In genomic region chr7:40898711-40899375, GRCm38 (mm10) we compare ENCODE assay signal across 9 mouse cellular contexts. TPM values are rescaled to one million over a fixed set of nuclear protein-coding genes. Genes with fewer than 3 reads are reported as not detected.
A peak's percentile ranks its signal among the peaks of the same experiment; 100 is the strongest.
DNase-seq lines count a peak whose midpoint lies in the region; ATAC-seq and TF ChIP-seq lines count a peak whose summit lies in the region.
"Had no signal": no experiment of that assay in that cellular context is flagged by ENCODE, and none has a peak within 500 bp of the region (broad histone marks: within the 10 kb centered on the region; RNA-seq: fewer than 3 reads in every experiment).

No protein-coding gene starts in this region.

- peaks cover 15% of the 10 kb centered on the region for H3K4me1 ChIP-seq in hindbrain, embryonic 16.5 days (ENCODE audit: control insufficient read depth, insufficient read depth, low read depth, low read length)
- H3K4me1 ChIP-seq in limb, embryonic 14.5 days (ENCODE audit: control insufficient read depth, insufficient read depth, low read length), result no peaks in the 10 kb centered on the region

- no peaks in the 10 kb centered on the region for H3K27me3 ChIP-seq in hindbrain, embryonic 16.5 days (replicated peaks; ENCODE audit: control insufficient read depth, insufficient read depth, low read length)
- H3K27me3 ChIP-seq in limb, embryonic 14.5 days (ENCODE audit: control insufficient read depth, insufficient read depth, low read length), result peaks cover 73% of the 10 kb centered on the region

- no peak for TF ChIP-seq POLR2A in limb, embryonic 14.5 days (IDR thresholded peaks at IDR 0.05; ENCODE audit: borderline replicate concordance, extremely low read depth, insufficient read depth, insufficient read length)

- H3K36me3 ChIP-seq in hindbrain, embryonic 16.5 days (ENCODE audit: control insufficient read depth, insufficient read depth, low read length), result no peaks in the 10 kb centered on the region
- no peaks in the 10 kb centered on the region for H3K36me3 ChIP-seq in limb, embryonic 14.5 days (ENCODE audit: control insufficient read depth, insufficient read depth, low read length)

- H3K9me3 ChIP-seq in hindbrain, embryonic 16.5 days (ENCODE audit: control insufficient read depth, low read length), result no peaks in the 10 kb centered on the region
- no peaks in the 10 kb centered on the region for H3K9me3 ChIP-seq in limb, embryonic 14.5 days (ENCODE audit: control insufficient read depth, low read length)

- H3K4me2 ChIP-seq in hindbrain, embryonic 16.5 days (ENCODE audit: low read length), result peak overlapping the region; percentile 79
- H3K4me2 ChIP-seq in limb, embryonic 14.5 days (replicated peaks; ENCODE audit: low read depth, low read length, severe bottlenecking), result peak overlapping the region; percentile 89

- peak overlapping the region; percentile 54 for H3K4me3 ChIP-seq in hindbrain, embryonic 16.5 days (ENCODE audit: low read length)
- peak overlapping the region; percentile 56 for H3K4me3 ChIP-seq in limb, embryonic 14.5 days (replicated peaks; ENCODE audit: low read length)
- H3K4me3 ChIP-seq: erythroblast, embryonic 14.5 days had no signal

- peak overlapping the region; percentile 70 for H3K9ac ChIP-seq in hindbrain, embryonic 16.5 days (ENCODE audit: low read depth, low read length)
- peak overlapping the region; percentile 58 for H3K9ac ChIP-seq in limb, embryonic 14.5 days (ENCODE audit: low read depth, low read length, severe bottlenecking)

- WGBS in hindbrain, embryonic 16.5 days, result 0% methylated on average over 52 of the region's 70 CpGs
- WGBS in limb, embryonic 14.5 days, result 0% methylated on average over 28 of the region's 70 CpGs

- DNase-seq in adrenal gland, postnatal 10 days, result peak; percentile 25
- DNase-seq in adrenal gland, adult 18-20 months (ENCODE audit: low spot score in 2 of 2), result no peak
- DNase-seq in ovary, postnatal 36 days (ENCODE audit: low spot score), result peak; percentile 15
- DNase-seq in ovary, postnatal 10 days (ENCODE audit: low spot score), result no peak
- no peak for DNase-seq in limb, embryonic 14.5 days (ENCODE audit: low spot score)
- peak; percentile 66 for DNase-seq in retina, postnatal 1 day
- DNase-seq in thymus, postnatal 25 days, result no peak

- peak overlapping the region; percentile 71 for H3K27ac ChIP-seq in hindbrain, embryonic 16.5 days (ENCODE audit: low read depth, low read length)
- H3K27ac ChIP-seq in limb, embryonic 14.5 days (replicated peaks; ENCODE audit: low read depth, low read length), result no peak overlapping the region

- peak; percentile 37 for ATAC-seq in hindbrain, embryonic 16.5 days
- peak; percentile 50; the same call in 1 of the 2 replicates for ATAC-seq in limb, embryonic 14.5 days (ENCODE audit: low FRiP score, low read depth)

RNA-seq across cellular contexts. Expression of gene Vstm2b, which starts 0.7 kb away (rescaled TPM):
- under 1 TPM; 0.57 to 0.97 TPM for total RNA-seq in adrenal gland, postnatal 10 days (2021)
- total RNA-seq in adrenal gland, adult 18-20 months (2021), result 1 to 10 TPM in 1 of 2 experiments, under 1 TPM in 1; 0.73 to 1.7 TPM
- 26.0 and 27.4 TPM in 2 replicates for polyA plus RNA-seq in hindbrain, embryonic 16.5 days (2015; fragmentation: Nextera tagmentation; extraction: Ambion mirVana)
- 69.2 and 109 TPM in 2 replicates for polyA plus RNA-seq in limb, embryonic 14.5 days (2012; rRNA removed)
- polyA plus RNA-seq in limb, embryonic 14.5 days (2014; fragmentation: Nextera tagmentation; extraction: Ambion mirVana), result 13.0 and 13.8 TPM in 2 replicates
- polyA plus RNA-seq: erythroblast, embryonic 14.5 days had no signal

Comparison
In these comparisons a context has a peak if more than half of its experiments do, and no peak if none do; other contexts are left out.
1. DNase-seq: peak in adrenal gland, postnatal 10 days (single experiment), ovary, postnatal 36 days (single experiment) and retina, postnatal 1 day (single experiment); none in adrenal gland, adult 18-20 months (0 of 2), ovary, postnatal 10 days (single experiment), limb, embryonic 14.5 days (single experiment) and thymus, postnatal 25 days (single experiment).